Comparison of ENCODE assay signal across 21 mouse cellular contexts in the genomic region with DNA sequence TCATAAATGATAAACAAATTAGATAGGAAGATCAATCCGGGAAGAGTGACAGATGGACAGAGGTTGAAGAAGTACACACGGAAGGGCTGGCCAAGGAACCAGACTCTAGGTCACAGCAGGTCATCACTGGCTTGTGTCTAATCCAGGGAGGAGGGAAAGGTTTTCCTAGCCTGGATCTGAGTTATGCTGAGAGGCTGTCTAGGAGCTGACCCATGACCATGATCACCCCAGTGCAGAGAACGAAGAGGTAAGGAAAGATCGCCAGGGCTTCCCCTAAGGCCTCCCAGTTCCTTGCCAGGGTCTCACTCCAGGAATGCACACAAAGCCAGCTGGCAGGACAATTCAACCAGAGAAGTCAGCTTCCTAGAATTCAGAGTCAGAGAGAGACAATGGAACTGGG.
DNase-seq lines count a peak whose midpoint lies in the region; ATAC-seq lines count a peak whose summit lies in the region.
"Had no signal": no experiment of that assay in that cellular context is flagged by ENCODE, and none has a peak within 500 bp of the region (broad histone marks: within the 10 kb centered on the region; RNA-seq: fewer than 3 reads in every experiment).

No protein-coding gene starts in this region.

- peak overlapping the region; percentile 35; the same call in 1 of the 2 replicates for H3K27ac ChIP-seq in hindbrain, embryonic 10.5 days
- no peak overlapping the region for H3K27ac ChIP-seq in hindbrain, embryonic 11.5 days (ENCODE audit: low read depth, low read length)
- H3K27ac ChIP-seq in heart, embryonic 10.5 days, result no peak overlapping the region
- H3K27ac ChIP-seq: embryonic facial prominence, embryonic 13.5 days; forebrain, embryonic 12.5 days; heart, embryonic 13.5 days; hindbrain, embryonic 13.5 days; hindbrain, postnatal 0 days had no signal

- H3K4me2 ChIP-seq in hindbrain, embryonic 11.5 days (replicated peaks; ENCODE audit: low read depth, low read length), result no peak overlapping the region
- H3K4me2 ChIP-seq: embryonic facial prominence, embryonic 13.5 days; forebrain, embryonic 12.5 days; heart, embryonic 13.5 days; hindbrain, embryonic 13.5 days had no signal

- no peak overlapping the region for H3K9ac ChIP-seq in hindbrain, embryonic 11.5 days (ENCODE audit: low read depth, low read length)
- H3K9ac ChIP-seq: embryonic facial prominence, embryonic 13.5 days; forebrain, embryonic 12.5 days; heart, embryonic 13.5 days; hindbrain, embryonic 13.5 days had no signal

- H3K27me3 ChIP-seq in hindbrain, embryonic 10.5 days (ENCODE audit: insufficient read depth, poor library complexity, severe bottlenecking), result no peaks in the 10 kb centered on the region
- H3K27me3 ChIP-seq in hindbrain, embryonic 11.5 days (ENCODE audit: control insufficient read depth, insufficient read depth, low read length), result no peaks in the 10 kb centered on the region
- H3K27me3 ChIP-seq in heart, embryonic 10.5 days (ENCODE audit: insufficient read depth, poor library complexity, severe bottlenecking), result no peaks in the 10 kb centered on the region
- H3K27me3 ChIP-seq: CH12.LX; embryonic facial prominence, embryonic 13.5 days; forebrain, embryonic 12.5 days; heart, embryonic 13.5 days; hindbrain, embryonic 13.5 days had no signal

- ATAC-seq in hindbrain, embryonic 11.5 days (ENCODE audit: low FRiP score), result no peak
- ATAC-seq: activated CD4-positive, CD25-positive, alpha-beta regulatory T cell, adult 4 months; hindbrain, postnatal 0 days; Patski had no signal

- H3K36me3 ChIP-seq in hindbrain, embryonic 10.5 days, result peaks cover 6% of the 10 kb centered on the region
- H3K36me3 ChIP-seq in hindbrain, embryonic 11.5 days (ENCODE audit: control insufficient read depth, insufficient read depth, low read length), result no peaks in the 10 kb centered on the region; the same call in 1 of the 2 replicates
- no peaks in the 10 kb centered on the region for H3K36me3 ChIP-seq in heart, embryonic 10.5 days
- H3K36me3 ChIP-seq: embryonic facial prominence, embryonic 13.5 days; heart, embryonic 13.5 days had no signal

- H3K4me1 ChIP-seq in hindbrain, embryonic 10.5 days (replicated peaks), result peaks cover 8% of the 10 kb centered on the region; the same call in 1 of the 2 replicates
- no peaks in the 10 kb centered on the region for H3K4me1 ChIP-seq in hindbrain, embryonic 11.5 days (replicated peaks; ENCODE audit: control insufficient read depth, insufficient read depth, low read length)
- H3K4me1 ChIP-seq in heart, embryonic 10.5 days, result no peaks in the 10 kb centered on the region
- H3K4me1 ChIP-seq: embryonic facial prominence, embryonic 13.5 days; heart, embryonic 13.5 days; hindbrain, embryonic 13.5 days had no signal

- no peaks in the 10 kb centered on the region for H3K9me3 ChIP-seq in hindbrain, embryonic 10.5 days
- H3K9me3 ChIP-seq in hindbrain, embryonic 11.5 days (ENCODE audit: control insufficient read depth, low read length), result no peaks in the 10 kb centered on the region
- H3K9me3 ChIP-seq in heart, embryonic 10.5 days, result no peaks in the 10 kb centered on the region
- H3K9me3 ChIP-seq: embryonic facial prominence, embryonic 13.5 days; forebrain, embryonic 12.5 days; heart, embryonic 13.5 days; hindbrain, embryonic 13.5 days had no signal

- H3K4me3 ChIP-seq in hindbrain, embryonic 10.5 days, result no peak overlapping the region
- H3K4me3 ChIP-seq in hindbrain, embryonic 11.5 days (ENCODE audit: low read depth, low read length), result no peak overlapping the region
- H3K4me3 ChIP-seq in heart, embryonic 10.5 days, result no peak overlapping the region
- H3K4me3 ChIP-seq: embryonic facial prominence, embryonic 13.5 days; forebrain, embryonic 12.5 days; heart, embryonic 13.5 days; hindbrain, embryonic 13.5 days had no signal

- DNase-seq in hindbrain, embryonic 10.5 days (ENCODE audit: low spot score), result no peak
- DNase-seq in hindbrain, embryonic 11.5 days (ENCODE audit: low spot score), result no peak
- DNase-seq in brain, adult 2 months (ENCODE audit: low read depth, low spot score), result peak; percentile 51
- peak; percentile 21 for DNase-seq in cerebellum, adult 8-10 months
- peak; percentile 9 to 50 for DNase-seq in cerebellum, postnatal 14 days
- DNase-seq in frontal cortex, postnatal 14 days (ENCODE audit: low spot score in 2 of 2), result no peak
- no peak for DNase-seq in lung, postnatal 25 days (ENCODE audit: low spot score)
- no peak for DNase-seq in heart, embryonic 10.5 days (ENCODE audit: low spot score)
- DNase-seq: adrenal gland, adult 2 months; adrenal gland, postnatal 25 days; gastrocnemius, postnatal 14 days; heart, postnatal 36 days; kidney, adult 18-20 months had no signal

- 77% methylated on average over 4 of the region's 4 CpGs for WGBS in hindbrain, embryonic 10.5 days
- WGBS in hindbrain, embryonic 11.5 days, result 63% methylated on average over 4 of the region's 4 CpGs
- WGBS in heart, embryonic 10.5 days, result 76% methylated on average over 4 of the region's 4 CpGs

Comparison
In these comparisons a context has a peak if more than half of its experiments do, and no peak if none do; other contexts are left out.
1. DNase-seq: peak in brain, adult 2 months (single experiment), cerebellum, adult 8-10 months (single experiment) and cerebellum, postnatal 14 days (2 of 2); none in hindbrain, embryonic 10.5 days (single experiment), hindbrain, embryonic 11.5 days (single experiment), frontal cortex, postnatal 14 days (0 of 2), lung, postnatal 25 days (single experiment) and heart, embryonic 10.5 days (single experiment).